In the genomic region with DNA sequence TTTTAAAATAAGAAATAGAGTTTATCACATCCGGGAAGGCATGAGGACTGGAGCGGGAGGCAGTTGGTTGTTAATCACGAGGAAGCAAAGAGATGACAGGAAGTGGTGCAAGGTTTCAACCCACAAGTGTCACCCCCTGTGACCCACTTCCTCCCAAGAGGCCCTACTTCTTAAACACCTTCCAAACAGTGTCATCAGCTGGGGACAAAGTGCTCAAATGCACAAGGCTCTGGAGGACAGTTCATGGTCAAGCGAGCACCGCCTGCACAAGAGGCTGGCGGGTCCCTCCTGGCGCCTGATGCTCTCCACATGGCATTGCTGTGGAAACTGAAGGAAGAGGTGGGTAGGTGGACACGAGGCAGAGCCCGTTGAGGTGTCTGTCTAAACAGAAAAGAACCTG, we compare ENCODE assay signal across 13 mouse cellular contexts. TPM values are rescaled to one million over a fixed set of nuclear protein-coding genes. Genes with fewer than 3 reads are reported as not detected.
DNase-seq lines count a peak whose midpoint lies in the region; ATAC-seq and TF ChIP-seq lines count a peak whose summit lies in the region.
"Had no signal": no experiment of that assay in that cellular context is flagged by ENCODE, and none has a peak within 500 bp of the region (broad histone marks: within the 10 kb centered on the region; RNA-seq: fewer than 3 reads in every experiment).

No protein-coding gene starts in this region.

- H3K27ac ChIP-seq in forebrain, embryonic 13.5 days, result no peak overlapping the region
- H3K27ac ChIP-seq: embryonic facial prominence, embryonic 13.5 days; layer of hippocampus, adult 2 months; limb, embryonic 15.5 days had no signal

- intact Hi-C loops in heart, postnatal 10 days (cut with DNase I), result loop anchor here (5.0 kb wide), 1 partner anchor 428 kb away; no protein-coding TSS in a partner anchor

- no peak overlapping the region for H3K4me2 ChIP-seq in forebrain, embryonic 13.5 days
- H3K4me2 ChIP-seq: embryonic facial prominence, embryonic 13.5 days; limb, embryonic 15.5 days had no signal

- no peak for TF ChIP-seq CTCF in G1E (IDR thresholded peaks at IDR 0.05; ENCODE audit: low read depth, low read length)

- H3K9me3 ChIP-seq in G1E (replicated peaks), result no peaks in the 10 kb centered on the region
- H3K9me3 ChIP-seq in forebrain, embryonic 13.5 days (replicated peaks), result no peaks in the 10 kb centered on the region
- H3K9me3 ChIP-seq: embryonic facial prominence, embryonic 13.5 days; limb, embryonic 15.5 days had no signal

- no peak overlapping the region for H3K4me3 ChIP-seq in G1E (ENCODE audit: low read depth, low read length)
- no peak overlapping the region for H3K4me3 ChIP-seq in forebrain, embryonic 13.5 days
- H3K4me3 ChIP-seq: embryonic facial prominence, embryonic 13.5 days; layer of hippocampus, adult 2 months; limb, embryonic 15.5 days; myocyte had no signal

- peak; percentile 93 for DNase-seq in heart, adult 11 months
- DNase-seq in heart, postnatal 10 days, result no peak
- DNase-seq in G1E (ENCODE audit: low spot score), result no peak
- DNase-seq in lung, postnatal 36 days, result peak; percentile 64
- peak; percentile 22 to 27 for DNase-seq in spleen, postnatal 14 days (ENCODE audit: low spot score in 2 of 2)
- no peak for DNase-seq in ovary, postnatal 36 days (ENCODE audit: low spot score)
- DNase-seq in gastrocnemius, adult 8-10 months (ENCODE audit: low spot score in 2 of 2), result no peak

- no peak overlapping the region for H3K9ac ChIP-seq in forebrain, embryonic 13.5 days
- H3K9ac ChIP-seq: embryonic facial prominence, embryonic 13.5 days; limb, embryonic 15.5 days had no signal

- 92% methylated on average over 9 of the region's 9 CpGs for WGBS in forebrain, embryonic 13.5 days

- peaks cover 17% of the 10 kb centered on the region for H3K27me3 ChIP-seq in G1E (ENCODE audit: insufficient read depth, low read length)
- H3K27me3 ChIP-seq in forebrain, embryonic 13.5 days, result peaks cover 11% of the 10 kb centered on the region

- H3K4me1 ChIP-seq in G1E (ENCODE audit: insufficient read depth, low read depth, low read length), result peaks cover 12% of the 10 kb centered on the region
- peaks cover 12% of the 10 kb centered on the region; the same call in 1 of the 2 replicates for H3K4me1 ChIP-seq in forebrain, embryonic 13.5 days

- H3K36me3 ChIP-seq in G1E (replicated peaks), result no peaks in the 10 kb centered on the region
- H3K36me3 ChIP-seq in forebrain, embryonic 13.5 days (ENCODE audit: poor library complexity, severe bottlenecking), result no peaks in the 10 kb centered on the region
- H3K36me3 ChIP-seq: embryonic facial prominence, embryonic 13.5 days; limb, embryonic 15.5 days had no signal

- ATAC-seq in G1E (ENCODE audit: extremely low read depth, insufficient number of reproducible peaks, low FRiP score, poor library complexity, severe bottlenecking), result 0 out of 2 replicates have a peak, but pooled peaks have one; percentile 24
- no peak for ATAC-seq in forebrain, embryonic 13.5 days

RNA-seq across cellular contexts. Expression of a gene that starts 30.3 kb away (rescaled TPM):
- total RNA-seq in heart, postnatal 10 days (2021), result 1 to 10 TPM; 3.3 to 5.7 TPM
- 4.1 and 4.7 TPM in 2 replicates for total RNA-seq in G1E (2014; fragmentation: Nextera tagmentation)
- 3.0 and 3.6 TPM in 2 replicates for total RNA-seq in G1E (2017)
- 3.3 and 4.8 TPM in 2 replicates for polyA plus RNA-seq in G1E (2012)
- 29.9 and 35.1 TPM in 2 replicates for polyA plus RNA-seq in forebrain, embryonic 13.5 days (2015; fragmentation: Nextera tagmentation; extraction: Ambion mirVana)
- total RNA-seq in gastrocnemius, adult 8-10 months (2022), result 1 to 10 TPM; 4.5 to 5.0 (median 4.6) TPM

RNA-seq across cellular contexts. Expression of a gene that starts 32.5 kb away (rescaled TPM):
- under 1 TPM; 0.86 to 0.89 TPM for total RNA-seq in heart, postnatal 10 days (2021)
- total RNA-seq in G1E (2014; fragmentation: Nextera tagmentation) (not detected in 2 replicates), G1E (2017) (under 0.01 and 0.52 TPM in 2 replicates)
- polyA plus RNA-seq in G1E (2012), result not detected in 2 replicates
- polyA plus RNA-seq in forebrain, embryonic 13.5 days (2015; fragmentation: Nextera tagmentation; extraction: Ambion mirVana), result 0.37 and 0.59 TPM in 2 replicates
- total RNA-seq in gastrocnemius, adult 8-10 months (2022), result 1 to 10 TPM in 3 of 4 experiments, under 1 TPM in 1; 0.96 to 2.0 (median 1.2) TPM

RNA-seq across cellular contexts. Expression of a gene that starts 33.1 kb away (rescaled TPM):
- total RNA-seq in heart, postnatal 10 days (2021), result not detected
- total RNA-seq in G1E (2014; fragmentation: Nextera tagmentation) (not detected in 2 replicates), G1E (2017) (not detected in 2 replicates)
- not detected in 2 replicates for polyA plus RNA-seq in G1E (2012)
- polyA plus RNA-seq in forebrain, embryonic 13.5 days (2015; fragmentation: Nextera tagmentation; extraction: Ambion mirVana), result not detected in 2 replicates
- not detected for total RNA-seq in gastrocnemius, adult 8-10 months (2022)
- polyA plus RNA-seq: heart, postnatal 0 days; myocyte had no signal

RNA-seq across cellular contexts. Expression of a gene that starts 35.1 kb away (rescaled TPM):
- 100 to 1,000 TPM; 133 to 136 TPM for total RNA-seq in heart, postnatal 10 days (2021)
- total RNA-seq in G1E (2014; fragmentation: Nextera tagmentation) (12.9 and 19.0 TPM in 2 replicates), G1E (2017) (39.7 and 52.8 TPM in 2 replicates)
- 7.1 and 9.7 TPM in 2 replicates for polyA plus RNA-seq in G1E (2012)
- polyA plus RNA-seq in forebrain, embryonic 13.5 days (2015; fragmentation: Nextera tagmentation; extraction: Ambion mirVana), result 130 and 159 TPM in 2 replicates
- total RNA-seq in gastrocnemius, adult 8-10 months (2022), result 100 to 1,000 TPM; 111 to 123 (median 121) TPM

RNA-seq across cellular contexts. Expression of a gene that starts 44.0 kb away (rescaled TPM):
- total RNA-seq in heart, postnatal 10 days (2021), result 10 to 100 TPM; 46.9 to 47.7 TPM
- total RNA-seq in G1E (2014; fragmentation: Nextera tagmentation) (267 and 339 TPM in 2 replicates), G1E (2017) (109 and 135 TPM in 2 replicates)
- 22.6 and 33.2 TPM in 2 replicates for polyA plus RNA-seq in G1E (2012)
- polyA plus RNA-seq in forebrain, embryonic 13.5 days (2015; fragmentation: Nextera tagmentation; extraction: Ambion mirVana), result 69.5 and 70.9 TPM in 2 replicates
- 10 to 100 TPM; 27.7 to 38.7 (median 34.6) TPM for total RNA-seq in gastrocnemius, adult 8-10 months (2022)

Comparison
In these comparisons a context has a peak if more than half of its experiments do, and no peak if none do; other contexts are left out.
1. DNase-seq: peak in heart, adult 11 months (single experiment), lung, postnatal 36 days (single experiment) and spleen, postnatal 14 days (2 of 2); none in heart, postnatal 10 days (0 of 2), G1E (single experiment), ovary, postnatal 36 days (single experiment) and gastrocnemius, adult 8-10 months (0 of 2).